Mouse (Mus musculus) T-helper 17 cell (primary cell): ENCODE data around the gene Kansl1.

Source experiments
- in situ Hi-C, 2 experiments: fragments of 300-600 bp; cut with MboI, MseI; formaldehyde crosslinking; loops; 1 replicate in 1 of 2; 2 replicates in 1 of 2; pipeline ENCODE4 v1.15.1; 2025; ENCODE audit warnings: high pct_unique_total_duplicates in 2 of 2

Kansl1 gene

DNA sequence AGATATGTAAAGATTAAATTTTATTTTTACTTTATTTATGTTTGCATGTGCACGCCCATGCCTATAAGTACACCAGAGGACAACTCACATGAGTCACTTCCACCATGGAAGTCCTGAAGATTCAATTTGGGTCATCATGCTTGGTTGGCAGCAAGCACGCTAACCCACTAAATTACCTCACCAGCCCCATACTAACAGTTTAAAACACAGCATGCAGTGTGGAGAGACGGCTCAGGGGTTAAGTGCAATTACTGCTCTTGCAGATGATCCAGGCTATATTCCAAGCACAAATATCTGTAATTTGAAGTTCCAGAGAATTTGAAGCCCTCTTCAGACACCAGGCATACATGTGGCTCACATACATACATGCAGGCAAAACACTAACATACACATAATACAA, 92.4 kb downstream of the Kansl1 start:
- in situ Hi-C loops, result no loop called here

DNA sequence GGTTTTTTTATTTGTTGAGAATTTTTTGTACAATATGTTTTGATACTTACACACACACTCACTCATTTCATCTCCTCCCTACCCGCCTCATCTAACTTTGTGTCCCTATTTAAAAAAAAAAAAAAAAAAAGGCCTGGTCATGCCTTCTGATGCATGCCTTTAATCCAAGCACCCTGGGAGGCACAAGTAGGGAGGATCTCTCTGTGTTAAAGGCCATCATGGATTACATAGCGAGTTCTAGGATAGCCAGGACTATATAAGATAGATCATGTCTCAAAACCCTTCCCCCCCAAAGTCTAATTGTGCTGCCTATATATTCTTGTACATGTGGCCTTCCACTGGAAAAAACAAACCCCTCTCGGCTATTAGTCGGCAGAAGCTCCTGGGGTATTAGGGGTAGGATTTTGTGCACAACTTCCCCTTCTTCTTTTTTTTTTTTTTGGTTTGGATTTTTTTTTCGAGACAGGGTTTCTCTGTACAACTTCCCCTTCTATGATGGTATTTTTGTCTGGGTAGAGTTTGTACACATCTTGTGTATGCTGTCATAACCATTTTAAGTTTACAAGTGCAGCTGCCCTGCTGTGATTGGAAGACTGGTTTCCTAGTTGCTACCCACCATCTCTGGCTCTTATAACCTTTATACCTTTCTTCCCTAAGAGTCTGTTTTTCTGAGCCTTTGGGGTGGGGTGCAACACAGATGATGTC, 101.0 kb downstream of the Kansl1 start:
- in situ Hi-C loops, result loop anchor here in 1 of 2 experiments (5.0 kb wide), 1 partner anchor 40 kb away; no protein-coding TSS in a partner anchor

DNA sequence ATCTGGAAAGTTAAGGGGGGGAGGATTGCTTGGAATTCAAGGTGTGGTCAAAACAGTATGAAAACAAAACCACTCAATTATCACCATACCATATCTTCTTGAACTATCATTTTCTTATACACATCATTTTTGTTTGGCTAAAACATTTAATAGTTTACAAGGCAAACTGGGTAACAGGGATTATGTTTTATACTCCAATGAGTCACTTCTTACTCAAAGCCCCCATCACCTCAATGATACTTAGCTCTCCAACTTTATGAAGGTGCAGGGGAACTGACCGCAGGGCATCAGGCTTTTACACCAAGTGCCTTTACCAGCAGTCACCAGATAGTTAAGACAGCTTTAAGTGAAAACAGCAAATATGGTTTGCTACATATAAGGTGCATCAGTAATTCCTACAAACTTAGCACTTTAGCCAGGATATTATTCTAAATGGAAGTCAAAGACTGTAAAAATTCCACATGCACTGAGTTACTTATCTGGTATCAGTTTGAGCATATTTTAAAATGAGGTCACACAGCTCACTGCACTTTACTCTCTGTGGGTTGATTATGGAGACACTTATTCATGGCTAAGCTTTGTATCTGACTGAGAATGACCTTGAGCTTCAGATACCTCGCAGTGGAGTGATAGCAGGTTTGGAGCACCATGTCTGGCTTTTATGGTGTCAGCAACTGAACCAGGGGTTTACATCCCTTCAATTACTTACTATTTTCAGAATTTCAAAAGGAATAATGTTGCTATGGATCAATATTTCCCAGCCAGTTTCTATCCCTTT, 104.6 kb downstream of the Kansl1 start:
- in situ Hi-C loops, result loop anchor here in 1 of 2 experiments (5.0 kb wide), 1 partner anchor 397 kb away; the partner anchor contains the start of gene Arf2

DNA sequence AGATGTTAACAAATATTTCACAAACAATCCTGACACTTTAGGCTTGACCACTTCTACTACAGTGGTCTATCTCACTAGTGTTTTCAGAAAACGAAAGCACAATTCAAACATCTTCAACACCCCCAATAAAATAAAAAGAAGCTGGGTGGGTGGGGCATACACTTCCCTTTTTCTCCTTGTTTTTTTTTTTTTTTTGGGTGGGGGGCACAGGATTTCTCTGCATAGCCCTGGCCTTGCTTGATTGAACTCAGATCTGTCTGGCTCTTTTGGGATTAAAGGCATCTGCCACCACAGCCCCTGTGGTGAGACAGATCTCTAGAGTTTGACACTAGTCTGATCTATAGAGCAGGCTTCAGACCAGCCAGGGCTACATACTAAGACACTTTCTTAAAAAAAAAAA, 106.0 kb downstream of the Kansl1 start:
- in situ Hi-C loops, result loop anchor here in 1 of 2 experiments (5.0 kb wide), 1 partner anchor 395 kb away; the partner anchor contains the start of gene Arf2

DNA sequence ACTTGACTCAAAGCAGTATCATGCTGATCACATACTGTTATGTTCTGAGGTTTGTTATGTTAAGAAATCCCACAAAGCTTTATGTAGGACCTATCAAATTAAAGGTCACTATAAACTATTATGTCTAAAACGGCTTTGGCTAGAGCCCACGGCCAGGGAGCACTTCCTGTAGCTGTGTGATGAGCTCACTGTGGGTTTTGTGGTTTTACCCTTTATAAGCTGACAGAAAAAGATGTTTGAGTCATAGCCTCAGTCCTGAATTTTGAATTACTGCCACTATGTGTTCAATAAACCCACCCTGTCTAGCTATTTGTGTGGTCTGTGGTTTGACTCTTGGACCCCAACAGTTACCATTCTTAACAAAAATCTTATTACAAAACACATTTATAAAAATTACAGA, 106.9 kb downstream of the Kansl1 start:
- in situ Hi-C loops, result loop anchor here in 1 of 2 experiments (5.0 kb wide), 1 partner anchor 394 kb away; the partner anchor contains the start of gene Arf2

DNA sequence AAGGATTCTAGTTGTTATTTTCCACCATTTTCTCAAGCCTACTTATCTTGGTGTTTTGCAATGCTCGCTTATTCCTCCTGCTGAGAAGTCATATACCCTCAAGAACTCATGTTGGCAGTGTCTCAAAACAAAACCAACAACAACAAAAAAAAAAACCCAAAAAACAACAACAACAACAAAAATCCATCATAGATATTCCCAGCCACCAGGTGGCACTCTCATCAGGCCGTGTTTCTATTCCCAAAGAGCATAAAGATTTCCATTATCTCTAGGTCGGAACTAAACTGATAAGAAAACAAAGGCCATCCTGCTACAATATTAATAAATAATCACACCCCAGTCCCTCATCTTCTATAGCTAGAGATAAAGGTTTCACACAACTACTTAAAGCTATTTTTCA, 121.7 kb downstream of the Kansl1 start:
- in situ Hi-C loops, result no loop called here

DNA sequence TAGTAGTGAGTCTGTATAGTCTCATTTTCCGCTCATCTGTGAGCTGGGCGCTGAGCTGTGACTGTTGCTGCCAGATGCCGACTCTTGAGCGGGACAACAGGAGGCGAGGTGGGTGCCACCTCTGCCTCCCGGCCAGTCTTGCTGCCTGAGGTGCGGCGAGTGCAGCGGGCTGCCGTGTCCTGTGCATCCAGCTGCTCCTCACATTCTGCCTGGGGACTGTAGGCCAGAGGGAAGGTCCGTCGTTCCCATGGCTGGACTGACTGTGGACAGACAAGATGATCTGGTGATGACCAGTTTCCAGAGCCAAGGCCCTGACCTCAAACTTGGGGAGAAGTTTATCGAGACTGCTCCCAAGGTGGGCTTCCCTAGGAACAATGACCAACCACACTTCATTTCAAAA, 133.7 kb downstream of the Kansl1 start:
- in situ Hi-C loops, result no loop called here

DNA sequence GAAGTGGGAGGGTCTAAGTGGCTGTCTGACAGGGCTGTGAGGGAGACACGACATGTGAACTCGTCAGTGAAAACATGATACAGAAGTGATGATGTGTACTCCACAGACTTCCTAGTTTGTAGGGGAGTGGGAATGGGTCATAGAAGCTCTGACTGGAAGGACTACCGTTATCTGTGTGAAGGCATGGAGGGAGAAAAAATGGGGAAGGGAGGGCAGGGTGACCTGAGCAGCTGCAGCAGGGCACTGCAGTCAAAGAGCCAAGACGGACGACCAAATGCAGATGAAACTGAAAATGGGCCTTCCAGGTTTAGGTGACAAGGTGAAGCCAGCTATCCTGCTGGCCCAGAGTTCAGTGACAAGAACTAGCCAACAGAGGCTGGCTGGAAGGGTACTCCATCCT, 134.5 kb downstream of the Kansl1 start:
- in situ Hi-C loops, result no loop called here

DNA sequence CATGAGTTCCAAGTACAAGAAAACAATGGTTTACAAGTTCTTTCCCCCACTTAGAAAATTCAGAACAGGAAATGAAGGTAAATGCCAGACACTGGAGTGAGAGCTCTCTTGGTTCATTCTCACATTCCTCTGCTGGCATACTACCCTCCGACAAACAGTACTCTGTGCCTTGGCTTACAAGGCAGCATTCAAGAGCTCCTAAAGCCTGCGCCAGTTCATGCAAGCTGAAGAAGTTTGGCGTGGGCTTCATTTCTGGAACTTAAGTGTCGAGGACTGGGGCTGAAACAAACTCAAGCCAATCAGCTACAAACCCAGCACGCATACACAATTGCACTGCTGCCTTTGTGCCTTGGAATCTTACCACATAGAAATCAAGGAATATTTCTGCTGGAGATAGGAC, 136.6 kb downstream of the Kansl1 start:
- in situ Hi-C loops, result no loop called here

DNA sequence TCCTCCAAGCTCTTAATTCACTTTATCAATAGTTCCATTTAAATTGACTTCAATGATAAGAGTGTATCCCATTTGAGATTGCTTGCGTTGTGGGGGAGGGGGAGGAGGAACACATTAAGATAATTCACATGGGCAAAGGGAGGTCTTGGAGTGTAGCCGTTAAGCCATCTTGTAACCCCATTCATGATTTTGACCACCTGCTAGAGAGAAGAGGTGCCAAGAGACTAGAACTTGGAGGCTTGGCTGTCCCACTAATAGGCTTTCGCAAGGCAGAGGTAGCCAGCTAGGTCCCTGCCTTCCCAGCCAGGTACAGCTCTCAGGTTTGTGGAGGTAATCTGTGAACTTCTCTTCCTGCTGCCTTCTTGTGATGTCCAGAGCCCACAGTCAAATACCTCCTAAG, 137.5 kb downstream of the Kansl1 start:
- in situ Hi-C loops, result no loop called here

DNA sequence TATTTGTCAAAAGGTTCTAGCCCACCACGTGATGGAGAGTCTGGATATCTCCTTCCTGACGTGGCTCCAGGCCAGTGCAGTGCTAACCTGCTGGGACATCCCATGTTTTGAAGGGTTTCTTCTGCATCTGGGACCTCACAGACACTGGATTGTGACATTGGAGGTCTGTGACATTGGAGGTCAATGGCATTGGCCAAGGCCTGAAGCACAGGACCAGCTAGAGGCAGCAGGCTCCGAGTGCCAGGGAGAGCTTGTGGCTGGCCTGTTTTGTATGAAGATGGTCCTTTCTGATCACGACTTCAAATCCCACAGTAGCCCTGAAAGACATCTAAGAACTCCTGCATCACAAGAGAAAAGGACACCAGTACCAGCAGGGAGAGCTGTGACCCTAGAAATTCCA, 138.5 kb downstream of the Kansl1 start:
- in situ Hi-C loops, result no loop called here

DNA sequence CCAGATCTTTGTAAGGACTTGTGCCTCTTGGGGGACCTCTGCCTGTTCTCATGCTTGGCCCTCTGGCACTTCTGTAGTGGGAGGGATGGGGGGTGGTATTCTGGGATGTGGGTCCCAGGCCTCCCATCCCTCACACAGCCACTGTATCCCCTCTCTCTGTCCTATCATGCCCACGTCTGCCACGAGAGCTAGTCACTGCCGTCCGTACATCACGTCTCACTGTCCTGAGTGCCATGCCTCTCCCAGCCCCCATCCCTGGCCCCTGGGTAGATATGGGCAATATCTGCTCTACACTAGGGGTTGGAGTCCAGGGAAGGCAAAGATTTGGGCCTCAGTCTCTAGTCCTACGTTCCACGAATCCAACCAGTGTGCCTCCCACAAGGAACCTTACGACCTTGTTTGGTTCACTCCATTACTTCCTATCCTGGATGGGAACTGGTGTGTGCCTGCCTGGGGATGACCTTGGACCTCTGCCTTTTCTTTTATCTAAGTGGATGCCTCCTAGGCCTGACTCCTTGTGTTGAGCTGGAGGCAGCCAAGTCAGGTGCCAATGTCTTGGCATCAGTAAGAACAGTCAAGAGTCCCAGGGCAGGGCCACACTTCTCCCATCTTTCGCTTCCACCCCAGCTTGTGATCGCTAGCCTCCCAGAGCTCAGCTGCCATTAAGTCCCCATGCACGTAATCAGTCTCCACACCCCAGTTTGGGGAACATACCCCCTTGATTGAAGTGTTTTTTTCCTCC, 139.3 kb downstream of the Kansl1 start:
- in situ Hi-C loops, result no loop called here

DNA sequence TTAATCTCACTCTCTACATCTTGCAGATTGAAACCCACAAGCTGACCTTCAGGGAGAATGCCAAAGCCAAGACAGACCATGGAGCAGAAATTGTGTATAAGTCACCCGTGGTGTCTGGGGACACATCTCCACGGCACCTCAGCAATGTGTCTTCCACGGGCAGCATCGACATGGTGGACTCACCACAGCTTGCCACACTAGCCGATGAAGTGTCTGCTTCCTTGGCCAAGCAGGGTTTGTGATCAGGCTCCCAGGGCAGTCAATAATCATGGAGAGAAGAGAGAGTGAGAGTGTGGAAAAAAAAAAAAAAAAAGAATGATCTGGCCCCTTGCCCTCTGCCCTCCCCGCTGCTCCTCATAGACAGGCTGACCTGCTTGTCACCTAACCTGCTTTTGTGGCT, 140.7 kb downstream of the Kansl1 start:
- in situ Hi-C loops, result no loop called here

DNA sequence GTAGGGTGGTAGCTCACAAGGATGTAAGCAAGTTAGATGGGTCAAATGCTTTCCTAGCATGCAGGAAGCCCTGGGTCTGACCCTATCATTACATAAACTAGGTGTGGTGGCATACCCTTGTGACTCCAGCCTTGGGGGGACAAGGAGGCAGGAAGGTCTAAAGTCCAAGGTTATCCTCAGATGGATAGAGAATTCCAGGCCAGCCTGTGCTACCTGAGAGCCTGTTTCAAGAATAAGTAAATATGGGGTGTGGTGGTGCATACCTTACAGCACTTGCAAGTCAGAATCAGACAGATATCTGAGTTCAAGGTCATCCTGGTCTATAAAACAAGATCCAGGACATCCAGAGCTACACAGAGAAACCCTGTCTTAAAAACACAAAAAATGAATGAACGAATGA, 141.2 kb downstream of the Kansl1 start:
- in situ Hi-C loops, result no loop called here

DNA sequence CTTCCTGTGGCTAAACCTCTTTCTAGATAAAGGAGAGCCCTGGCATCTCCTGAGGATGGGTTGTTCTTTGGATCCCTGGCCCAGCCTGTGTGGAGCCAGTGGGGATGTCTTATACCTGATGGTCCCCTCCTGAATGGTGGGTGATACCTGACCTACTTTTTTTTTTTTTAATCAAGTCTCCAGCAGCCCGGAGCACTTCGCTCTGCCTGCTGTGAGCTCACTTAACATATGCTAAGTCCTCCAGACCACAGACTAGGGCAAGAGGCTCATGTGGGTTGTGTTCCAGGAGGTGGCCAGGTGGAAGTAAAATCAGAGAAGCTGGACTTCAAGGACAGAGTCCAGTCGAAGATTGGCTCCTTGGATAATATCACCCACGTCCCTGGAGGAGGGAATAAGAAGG, 146.5 kb downstream of the Kansl1 start:
- in situ Hi-C loops, result no loop called here

DNA sequence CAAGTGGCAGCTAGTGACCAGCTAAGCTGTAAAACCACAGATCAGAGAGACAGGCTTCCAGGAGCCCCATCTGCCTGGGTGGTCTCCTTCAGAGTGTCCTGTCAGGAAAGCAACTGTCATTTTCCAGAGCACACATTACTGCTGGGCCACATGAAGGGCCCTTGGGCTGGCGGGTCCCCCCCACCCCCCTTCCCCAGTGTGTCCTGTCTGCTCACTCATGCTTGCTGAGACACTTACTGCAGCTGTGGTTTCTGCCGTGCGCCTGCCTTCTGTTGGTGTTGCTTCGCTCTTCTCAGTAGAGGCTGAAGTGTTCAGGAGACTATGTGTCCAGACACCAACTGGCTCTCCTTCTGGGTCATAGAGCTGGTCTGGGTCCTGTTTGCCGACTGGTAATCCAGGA, 148.2 kb downstream of the Kansl1 start:
- in situ Hi-C loops, result no loop called here

DNA sequence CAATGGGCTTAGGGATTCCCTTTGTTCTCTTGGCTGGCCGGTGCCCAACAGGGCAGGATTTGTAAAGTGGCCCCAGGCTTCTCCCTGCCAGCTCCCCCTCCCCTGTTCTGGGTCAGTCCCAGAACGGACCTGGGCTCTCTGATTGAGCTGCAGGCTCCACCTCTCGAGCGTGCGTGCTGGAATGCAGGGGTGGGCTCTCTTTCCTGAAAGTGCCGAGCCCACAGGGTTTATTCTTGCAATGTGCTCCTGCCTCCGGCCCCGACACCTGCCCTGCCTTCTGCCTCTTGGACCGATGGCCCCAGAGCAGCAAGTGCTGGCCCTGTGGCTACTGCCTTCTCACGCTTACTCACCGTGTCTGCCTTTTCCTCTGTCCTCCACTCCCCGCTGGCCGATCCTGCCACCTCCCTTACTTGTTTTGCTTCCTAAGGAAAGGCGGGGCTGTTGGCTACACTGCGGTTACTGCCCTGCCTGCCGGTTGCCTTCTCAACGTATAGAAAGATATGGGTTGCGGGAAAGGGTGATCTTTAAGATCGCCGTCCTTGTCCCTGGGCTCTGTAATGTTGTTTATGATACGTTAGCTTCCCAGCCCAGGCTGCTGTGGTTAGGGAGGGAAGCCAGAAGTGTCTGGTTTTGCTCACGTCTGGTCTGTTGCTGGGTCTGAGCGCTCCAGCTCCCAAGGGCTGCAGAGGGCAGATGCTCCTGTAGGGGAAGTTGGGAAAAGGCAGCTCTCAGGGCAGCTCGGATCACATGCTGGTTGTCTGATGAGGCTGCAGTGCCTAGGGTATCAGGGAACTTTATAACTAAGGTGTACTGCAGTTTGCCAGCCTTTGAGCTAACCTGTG, 149.5 kb downstream of the Kansl1 start:
- in situ Hi-C loops, result loop anchor here in 1 of 2 experiments (10.0 kb wide), 1 partner anchor 806 kb away; the partner anchor contains the start of gene Mettl2

DNA sequence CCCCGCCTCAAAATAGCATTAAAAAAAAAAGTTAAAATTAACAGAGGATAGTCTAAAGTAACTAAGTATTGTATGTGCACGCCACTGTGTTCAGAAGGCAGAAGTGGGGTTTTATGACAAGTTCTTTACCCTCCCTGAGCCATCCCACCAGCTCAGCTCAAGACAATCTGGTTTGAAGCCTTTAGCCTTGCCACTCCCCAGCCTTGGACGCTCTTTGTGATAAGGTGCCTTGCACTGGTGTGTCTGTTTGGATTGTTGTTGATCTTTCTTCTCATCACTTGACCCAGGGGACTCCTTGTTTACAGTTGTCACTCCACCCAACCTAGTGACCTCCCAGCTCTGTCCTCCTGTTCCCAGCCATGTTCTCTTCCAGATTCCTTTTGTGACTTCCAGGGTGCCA, 151.0 kb downstream of the Kansl1 start:
- in situ Hi-C loops, result loop anchor here in 1 of 2 experiments (10.0 kb wide), 1 partner anchor 807 kb away; the partner anchor contains the start of gene Mettl2

DNA sequence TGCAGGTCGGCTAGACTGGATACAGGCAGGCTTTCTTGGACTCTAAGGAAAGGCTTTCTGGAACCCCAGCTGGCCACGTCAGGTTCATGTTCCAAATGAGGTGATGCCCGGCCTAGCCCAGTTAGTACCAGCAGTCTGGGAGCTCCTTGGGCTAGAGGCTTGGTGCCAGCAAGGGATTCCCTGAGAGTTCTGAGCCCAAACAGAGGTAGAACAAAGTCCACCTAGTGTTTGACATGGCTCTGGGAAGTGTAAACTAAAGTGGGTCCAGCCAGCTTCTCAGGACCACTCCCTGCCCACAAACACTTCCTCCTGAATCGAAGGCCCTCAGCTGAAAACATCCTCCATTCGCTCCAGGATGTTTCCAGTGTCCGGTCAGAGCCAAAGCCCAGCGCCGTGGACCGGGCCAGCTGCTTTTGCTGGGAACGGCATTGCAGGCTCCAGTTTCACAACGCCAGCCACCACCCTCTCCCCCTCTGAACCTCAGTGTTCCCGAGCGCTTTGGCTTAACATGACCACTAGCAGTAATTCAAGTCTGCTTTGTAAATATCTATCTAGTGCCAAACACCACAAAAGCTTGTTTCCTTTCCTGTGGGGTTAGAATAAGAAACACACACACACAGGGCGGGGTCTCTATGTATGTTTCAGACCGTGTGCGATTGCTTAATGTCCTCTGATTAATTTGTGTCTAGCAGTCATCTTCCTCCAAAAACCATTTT, 151.8 kb downstream of the Kansl1 start:
- in situ Hi-C loops, result loop anchor here in 1 of 2 experiments (10.0 kb wide), 1 partner anchor 808 kb away; the partner anchor contains the start of gene Mettl2

DNA sequence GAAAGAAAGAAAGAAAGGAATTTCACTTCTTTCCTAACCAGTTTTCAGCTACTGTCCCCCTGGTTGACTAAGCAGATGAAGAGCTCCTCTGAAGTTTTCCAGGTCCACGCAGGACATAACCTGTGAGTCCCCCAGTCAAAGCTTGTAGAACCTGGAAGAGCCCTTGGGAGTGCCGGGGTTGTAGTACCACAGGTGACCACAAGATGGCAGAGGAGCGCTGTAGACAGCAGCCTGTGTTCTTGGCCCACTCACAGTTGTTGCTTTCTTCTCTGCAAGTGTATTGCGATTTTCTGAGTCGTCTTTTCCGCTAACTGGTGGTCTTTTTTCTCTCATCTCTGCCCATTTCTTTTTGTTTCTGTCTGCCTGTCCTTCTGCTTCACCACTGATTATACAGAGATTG, 153.0 kb downstream of the Kansl1 start:
- in situ Hi-C loops, result loop anchor here in 1 of 2 experiments (10.0 kb wide), 1 partner anchor 809 kb away; the partner anchor contains the start of gene Mettl2
